Mouse (Mus musculus) spleen, adult 18-20 months (tissue): ENCODE measurements around the gene Bahcc1.

Experiments used
- DNase-seq, 2 experiments: peaks; one replicate each; pipeline ENCODE4 v3.0.0; 2022; ENCODE audit warnings: mixed read lengths in 2 of 2

Gene Bahcc1

GRCm38 (mm10) chr11:120248160-120248793 is 15.5 kb downstream of the Bahcc1 start:
- DNase-seq, result no peak

- no peak for DNase-seq
These were observed 16.2 kb downstream of the Bahcc1 start for GRCm38 (mm10) chr11:120248899-120249298.

- DNase-seq, result no peak
These were observed 18.5 kb downstream of the Bahcc1 start for GRCm38 (mm10) chr11:120250991-120251949.

GRCm38 (mm10) chr11:120251950-120252308 is 19.2 kb downstream of the Bahcc1 start:
- no peak for DNase-seq

- DNase-seq, result no peak
These were observed 19.7 kb downstream of the Bahcc1 start for GRCm38 (mm10) chr11:120252398-120252797.

GRCm38 (mm10) chr11:120252843-120253645 is 20.3 kb downstream of the Bahcc1 start:
- DNase-seq, result no peak

GRCm38 (mm10) chr11:120253646-120254315 is 21.0 kb downstream of the Bahcc1 start:
- DNase-seq, result no peak

- no peak for DNase-seq
These were observed 21.7 kb downstream of the Bahcc1 start for GRCm38 (mm10) chr11:120254420-120254819.

GRCm38 (mm10) chr11:120255038-120255437 is 22.3 kb downstream of the Bahcc1 start:
- DNase-seq, result no peak

GRCm38 (mm10) chr11:120255499-120255898 is 22.8 kb downstream of the Bahcc1 start:
- DNase-seq, result no peak

GRCm38 (mm10) chr11:120256108-120256507 is 23.4 kb downstream of the Bahcc1 start:
- DNase-seq, result no peak

GRCm38 (mm10) chr11:120256543-120256942 is 23.8 kb downstream of the Bahcc1 start:
- no peak for DNase-seq

GRCm38 (mm10) chr11:120256981-120257820 is 24.5 kb downstream of the Bahcc1 start:
- DNase-seq, result no peak

GRCm38 (mm10) chr11:120257911-120258310 is 25.2 kb downstream of the Bahcc1 start:
- DNase-seq, result no peak

- DNase-seq, result no peak
These were observed 26.3 kb downstream of the Bahcc1 start for GRCm38 (mm10) chr11:120258896-120259689.

GRCm38 (mm10) chr11:120259792-120260768 is 27.3 kb downstream of the Bahcc1 start:
- no peak for DNase-seq

GRCm38 (mm10) chr11:120260769-120261150 is 28.0 kb downstream of the Bahcc1 start:
- no peak for DNase-seq

GRCm38 (mm10) chr11:120261416-120262355 is 28.9 kb downstream of the Bahcc1 start:
- DNase-seq, result peak; percentile 32 to 45
